Mouse (Mus musculus): Measurements from ENCODE around the gene Rgs12. TPM values are rescaled to one million over a fixed set of nuclear protein-coding genes. Genes with fewer than 3 reads are reported as not detected.
A peak's percentile ranks its signal among the peaks of the same experiment; 100 is the strongest.

Rgs12 gene
- total RNA-seq, 2 experiments from 2014 or later: 16.0 to 19.6 TPM

DNA sequence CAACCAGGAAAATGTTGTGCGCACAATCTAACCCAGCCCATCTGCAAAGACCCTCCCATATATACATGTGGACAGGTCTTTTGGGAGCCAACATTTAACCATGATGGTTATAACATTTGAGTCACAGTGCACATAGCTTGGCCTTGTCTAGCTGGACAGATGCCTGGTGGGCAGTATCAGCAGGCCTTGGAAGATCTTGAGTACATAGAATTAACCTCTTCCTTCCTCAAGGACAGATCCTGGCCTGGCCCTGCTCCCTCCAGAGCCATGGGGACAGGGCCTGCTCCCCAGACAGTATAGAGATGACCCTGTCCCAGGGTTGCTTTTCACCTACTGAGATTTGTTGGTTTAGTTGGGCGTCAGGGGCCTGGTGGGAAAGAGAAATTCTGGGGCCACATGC, 120.6 kb downstream of the Rgs12 start:
- no peak for ATAC-seq (replicated peaks; ENCODE audit: poor library complexity, severe bottlenecking)

DNA sequence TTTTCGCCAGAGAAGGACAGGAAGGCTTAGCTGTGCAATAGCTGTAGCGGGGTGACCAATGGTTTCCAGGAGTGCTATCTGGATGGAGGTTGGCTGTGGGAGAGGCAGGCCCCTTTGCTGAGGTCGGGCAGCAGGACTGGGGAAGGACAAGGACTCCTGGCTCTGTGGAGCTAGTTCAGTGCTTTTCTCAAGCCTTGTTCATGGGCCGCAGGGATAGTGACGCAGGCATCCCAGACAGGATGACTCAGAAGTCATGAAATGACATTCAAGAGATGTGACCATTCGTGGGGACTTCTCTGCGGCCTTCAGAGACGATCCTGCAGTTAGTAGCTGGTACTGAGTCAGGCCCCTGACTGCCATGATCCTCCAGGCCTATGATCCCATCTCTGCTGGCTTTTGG, 121.1 kb downstream of the Rgs12 start:
- no peak for ATAC-seq (replicated peaks; ENCODE audit: poor library complexity, severe bottlenecking)

DNA sequence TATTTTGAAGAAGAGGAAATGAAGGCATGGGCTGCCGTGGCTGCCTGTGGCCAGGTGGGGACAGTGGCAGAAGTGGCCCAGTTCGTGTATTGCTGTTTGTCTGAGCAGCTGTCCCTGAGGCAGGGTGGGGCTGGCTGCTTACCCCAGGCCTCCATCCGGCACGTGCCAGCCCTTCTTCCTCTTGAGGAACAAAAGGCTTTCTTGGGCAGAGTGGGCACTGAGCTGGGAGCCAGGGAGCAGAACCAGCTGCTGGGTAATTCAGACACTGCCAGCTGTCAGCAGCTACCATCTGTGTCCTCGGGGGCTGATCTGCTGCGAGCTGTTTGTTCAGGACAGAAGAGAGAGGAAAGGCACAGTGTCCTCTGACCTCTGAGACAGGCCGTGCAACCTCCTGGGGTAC, 121.7 kb downstream of the Rgs12 start:
- ATAC-seq (replicated peaks; ENCODE audit: poor library complexity, severe bottlenecking): no peak

DNA sequence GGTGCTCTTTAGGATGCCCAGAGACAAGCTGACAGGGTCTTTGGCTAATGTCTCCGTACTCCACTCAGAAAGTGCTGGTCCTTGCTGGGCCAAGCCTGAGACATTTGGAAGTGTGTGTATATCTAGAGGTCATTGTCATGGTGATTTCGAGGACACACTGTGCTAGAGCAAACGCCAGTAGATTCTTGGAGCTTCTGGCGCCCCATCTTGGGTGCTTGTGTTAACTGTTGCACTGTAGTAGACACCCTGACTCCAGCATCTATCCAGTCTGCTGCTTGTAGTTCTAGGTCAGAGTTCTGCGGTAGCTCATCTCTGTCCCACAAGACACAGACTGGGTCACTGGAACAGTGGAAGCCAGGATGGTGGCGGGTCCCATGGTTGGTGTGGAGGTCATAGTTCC, 122.6 kb downstream of the Rgs12 start:
- ATAC-seq (replicated peaks; ENCODE audit: poor library complexity, severe bottlenecking): no peak

DNA sequence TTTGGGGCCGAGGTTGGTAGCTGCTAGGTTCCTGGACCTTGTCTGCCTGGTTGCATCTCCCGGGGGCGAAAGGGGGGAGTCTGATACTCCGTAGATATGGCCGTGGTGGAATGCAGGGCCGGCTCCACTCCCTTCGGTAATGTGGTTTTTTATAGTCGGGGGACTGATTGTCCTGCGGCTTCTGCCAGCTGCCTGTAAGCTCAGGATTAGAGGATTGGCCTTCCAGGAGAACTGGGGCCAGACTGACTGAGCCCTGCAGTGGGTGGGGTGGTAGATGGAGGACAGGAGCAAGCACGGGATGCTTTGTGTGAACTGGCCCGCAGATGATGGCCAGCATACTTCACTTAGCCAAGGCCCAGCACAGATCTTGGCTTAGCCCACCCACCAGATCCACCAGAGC, 124.0 kb downstream of the Rgs12 start:
- ATAC-seq (replicated peaks; ENCODE audit: poor library complexity, severe bottlenecking): no peak

DNA sequence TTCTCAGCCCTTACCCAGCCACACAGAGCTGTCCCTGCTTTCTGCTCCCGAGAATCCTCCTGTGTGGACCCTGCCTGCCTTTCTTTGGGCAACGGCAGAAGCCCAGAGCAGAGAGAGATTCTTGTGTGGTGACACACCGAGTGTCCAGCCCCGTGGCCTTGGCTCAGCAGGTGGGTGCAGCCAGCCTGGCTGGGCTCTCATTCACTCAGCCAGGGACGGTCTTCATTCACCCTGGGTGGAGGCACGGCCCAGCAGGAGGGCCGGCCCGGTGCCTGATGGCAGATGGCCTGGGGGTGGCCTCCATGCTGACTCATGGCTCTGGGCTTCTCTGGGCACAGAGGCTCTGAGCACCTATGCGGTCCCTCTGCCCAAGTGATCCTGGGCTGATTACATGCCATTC, 124.7 kb downstream of the Rgs12 start:
- ATAC-seq (replicated peaks; ENCODE audit: poor library complexity, severe bottlenecking): no peak

DNA sequence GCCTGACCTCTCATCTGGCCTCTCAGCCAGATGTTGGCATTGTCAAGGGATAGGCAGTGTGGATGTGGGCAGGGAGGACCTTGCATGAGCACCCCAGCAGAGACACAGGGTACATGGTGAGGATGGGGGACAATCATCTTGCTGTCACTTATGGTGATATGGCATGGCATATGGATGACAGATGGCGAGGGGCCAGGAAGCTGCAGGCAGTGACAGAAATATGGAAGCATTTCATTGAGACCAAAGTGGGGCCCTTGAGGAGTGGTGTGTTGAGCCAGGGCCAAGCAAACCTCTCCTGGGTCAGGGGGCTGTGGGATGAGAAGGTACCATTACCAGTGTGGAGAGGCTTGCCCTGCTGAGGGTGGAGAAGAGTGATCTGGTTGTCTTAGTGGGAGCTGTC, 127.1 kb downstream of the Rgs12 start:
- no peak for ATAC-seq (replicated peaks; ENCODE audit: poor library complexity, severe bottlenecking)

DNA sequence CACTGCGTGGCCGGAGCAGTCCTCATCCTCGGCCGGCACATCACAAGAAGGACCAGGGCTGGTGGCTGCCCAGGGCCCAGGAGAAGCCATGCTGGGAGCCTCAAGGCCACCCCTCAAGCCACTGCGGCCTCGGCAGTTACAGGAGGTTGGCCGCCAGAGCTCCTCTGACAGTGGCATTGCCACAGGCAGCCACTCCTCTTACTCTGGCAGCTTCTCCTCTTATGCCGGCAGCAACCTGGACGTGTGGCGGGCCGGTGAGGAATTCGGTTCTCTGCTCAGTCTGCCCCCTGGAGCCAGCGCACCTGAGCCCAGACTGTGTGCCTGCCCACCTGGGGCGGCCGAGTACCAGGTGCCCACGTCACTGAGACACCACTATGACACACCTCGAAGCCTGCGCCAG, 129.9 kb downstream of the Rgs12 start:
- no peak for ATAC-seq (replicated peaks; ENCODE audit: poor library complexity, severe bottlenecking)

DNA sequence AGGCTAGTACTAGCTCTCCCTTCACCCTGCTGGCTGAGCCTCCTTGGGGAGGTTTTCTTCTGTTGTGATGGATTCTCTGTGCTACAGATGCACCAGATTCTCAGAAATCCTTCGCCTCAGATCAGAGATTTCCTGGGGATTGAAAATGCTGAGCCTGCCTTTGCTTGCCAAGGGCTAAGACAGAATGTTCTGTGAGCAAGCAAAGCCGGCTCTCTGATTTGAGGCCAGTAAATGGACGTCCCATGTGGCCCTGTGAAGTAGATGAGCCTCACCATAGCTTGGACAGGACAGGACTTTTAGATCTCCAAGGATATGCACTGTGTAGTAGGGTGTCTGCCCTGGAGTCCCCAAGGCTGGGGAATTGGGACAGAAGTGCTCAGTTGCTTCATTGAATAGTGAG, 135.7 kb downstream of the Rgs12 start:
- ATAC-seq (replicated peaks; ENCODE audit: poor library complexity, severe bottlenecking): no peak

DNA sequence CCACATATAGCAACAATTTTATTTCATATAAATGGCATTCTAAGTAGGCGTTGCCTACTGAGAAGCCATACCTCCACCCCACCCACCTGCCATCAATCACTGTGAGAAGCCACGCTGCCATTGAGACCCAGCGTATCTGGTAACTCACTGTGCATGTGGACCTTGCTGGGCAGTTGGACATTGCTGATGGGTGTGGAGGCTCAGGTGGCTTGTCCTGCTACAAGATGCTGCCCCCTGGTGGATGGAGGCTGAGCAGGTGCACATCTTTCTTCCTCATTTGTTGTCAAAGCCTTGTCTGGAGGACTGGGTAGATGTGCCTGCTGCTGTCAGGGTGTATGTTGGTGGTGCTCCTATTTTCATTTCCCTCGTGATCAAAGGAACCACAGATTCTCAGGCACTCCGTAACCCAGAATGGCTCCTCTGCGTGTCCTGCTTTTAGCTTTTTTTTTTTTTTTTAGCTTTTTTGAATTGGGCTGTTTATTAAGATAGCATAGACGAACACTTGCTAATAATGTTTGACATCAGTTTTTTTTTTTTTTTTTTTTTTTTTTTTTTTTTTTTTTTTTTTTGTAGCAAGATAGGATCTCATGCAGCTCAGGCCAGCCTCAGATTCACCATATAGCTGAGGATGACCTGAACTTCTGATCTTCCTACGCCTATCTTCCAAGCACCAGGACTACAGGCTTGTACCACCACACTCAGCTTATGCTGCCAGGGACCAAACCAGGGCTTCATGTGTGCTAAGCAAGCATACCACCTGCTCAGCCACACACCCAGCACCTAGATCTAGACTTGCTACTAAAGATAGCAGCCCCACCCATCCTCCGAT, 139.8 kb downstream of the Rgs12 start:
- peak; percentile 83 for ATAC-seq (replicated peaks; ENCODE audit: poor library complexity, severe bottlenecking)

Other genes starting within 250 kb of the Rgs12 start
- gene Htt, start 187.7 kb upstream of the Rgs12 start, total RNA-seq (2014; fragmentation: Nextera tagmentation): 32.6 and 36.2 TPM in 2 replicates
- 18.3 and 25.1 TPM in 2 replicates for gene Htt, start 187.7 kb upstream of the Rgs12 start, total RNA-seq (2017)
- 0.96 and 1.6 TPM in 2 replicates for gene Msantd1, start 41.4 kb upstream of the Rgs12 start, total RNA-seq (2014; fragmentation: Nextera tagmentation)
- 0.30 TPM in 1 of 2 replicates, not detected in the other for gene Msantd1, start 41.4 kb upstream of the Rgs12 start, total RNA-seq (2017)
- 1.2 TPM in 1 of 2 replicates, not detected in the other for gene Hgfac, start 92.1 kb downstream of the Rgs12 start, total RNA-seq (2014; fragmentation: Nextera tagmentation)
- 0.15 TPM in 1 of 2 replicates, not detected in the other for gene Hgfac, start 92.1 kb downstream of the Rgs12 start, total RNA-seq (2017)
- not detected in 2 replicates for gene Dok7, start 107.3 kb downstream of the Rgs12 start, total RNA-seq (2014; fragmentation: Nextera tagmentation)
- gene Dok7, start 107.3 kb downstream of the Rgs12 start, total RNA-seq (2017): not detected in 2 replicates
- 38.0 and 71.5 TPM in 2 replicates for gene Lrpap1, start 156.3 kb downstream of the Rgs12 start, total RNA-seq (2014; fragmentation: Nextera tagmentation)
- 65.8 and 70.9 TPM in 2 replicates for gene Lrpap1, start 156.3 kb downstream of the Rgs12 start, total RNA-seq (2017)

All from granulocyte monocyte progenitor cell, adult 5-6 weeks (primary cell).